Mouse (Mus musculus): ENCODE measurements around the gene Syn3. TPM values are rescaled to one million over a fixed set of nuclear protein-coding genes. Genes with fewer than 3 reads are reported as not detected.

The Syn3 gene
- polyA plus RNA-seq, 1 experiment from 2014 or later: 0.20 TPM

GRCm38 (mm10) chr10:86363669-86364309 lies 134.9 kb downstream of the Syn3 start:
- H3K36me3 ChIP-seq (replicated peaks): no peaks in the 10 kb centered on the region
- H3K27me3 ChIP-seq: 0 out of 2 replicates have a peak, but pooled peaks cover 4% of the 10 kb centered on the region
- H3K9ac ChIP-seq: no peak overlapping the region
- no peak overlapping the region for H3K4me3 ChIP-seq (replicated peaks)
- H3K9me3 ChIP-seq (replicated peaks): no peaks in the 10 kb centered on the region
- no peak for ATAC-seq (ENCODE audit: insufficient read depth)
- no peak overlapping the region for H3K27ac ChIP-seq (replicated peaks)
- no peak overlapping the region for H3K4me2 ChIP-seq
- 65% methylated on average over 8 of the region's 8 CpGs for WGBS (ENCODE audit: insufficient replicate concordance)
- H3K4me1 ChIP-seq (replicated peaks): peaks cover 10% of the 10 kb centered on the region

- Histone ChIP-seq H3K9me3 (replicated peaks) (no peaks in the 10 kb centered on the region), H3K9ac (no peak overlapping the region), H3K4me1 (replicated peaks) (peaks cover 17% of the 10 kb centered on the region), H3K27me3 (no peaks in the 10 kb centered on the region), H3K36me3 (replicated peaks) (no peaks in the 10 kb centered on the region), H3K4me2 (no peak overlapping the region), H3K27ac (replicated peaks) (no peak overlapping the region), H3K4me3 (replicated peaks) (no peak overlapping the region)
- WGBS (ENCODE audit: insufficient replicate concordance): 50% methylated on average over 4 of the region's 4 CpGs
- ATAC-seq (ENCODE audit: insufficient read depth): no peak
Observed at GRCm38 (mm10) chr10:86359699-86360098, 139.0 kb downstream of the Syn3 start.

GRCm38 (mm10) chr10:86359208-86359607 lies 139.5 kb downstream of the Syn3 start:
- no peak overlapping the region for H3K4me3 ChIP-seq (replicated peaks)
- H3K4me1 ChIP-seq (replicated peaks): peaks cover 19% of the 10 kb centered on the region
- no peak overlapping the region for H3K9ac ChIP-seq
- no peaks in the 10 kb centered on the region for H3K36me3 ChIP-seq (replicated peaks)
- no peak overlapping the region for H3K27ac ChIP-seq (replicated peaks)
- no peak for ATAC-seq (ENCODE audit: insufficient read depth)
- H3K9me3 ChIP-seq (replicated peaks): no peaks in the 10 kb centered on the region
- no peak overlapping the region for H3K4me2 ChIP-seq
- no peaks in the 10 kb centered on the region for H3K27me3 ChIP-seq
- 70% methylated on average over 2 of the region's 2 CpGs for WGBS (ENCODE audit: insufficient replicate concordance)

- no peaks in the 10 kb centered on the region for H3K9me3 ChIP-seq (replicated peaks)
- ATAC-seq (ENCODE audit: insufficient read depth): no peak
- no peaks in the 10 kb centered on the region for H3K36me3 ChIP-seq (replicated peaks)
- no peak overlapping the region for H3K4me3 ChIP-seq (replicated peaks)
- no peak overlapping the region for H3K9ac ChIP-seq
- WGBS (ENCODE audit: insufficient replicate concordance): 62% methylated on average over 7 of the region's 7 CpGs
- H3K4me1 ChIP-seq (replicated peaks): peaks cover 27% of the 10 kb centered on the region
- H3K4me2 ChIP-seq: no peak overlapping the region
- H3K27me3 ChIP-seq: no peaks in the 10 kb centered on the region
- H3K27ac ChIP-seq (replicated peaks): no peak overlapping the region
Observed at GRCm38 (mm10) chr10:86358307-86358975, 140.3 kb downstream of the Syn3 start.

GRCm38 (mm10) chr10:86356819-86357563 lies 141.7 kb downstream of the Syn3 start:
- Histone ChIP-seq H3K27ac (replicated peaks) (peak overlapping the region; percentile 72), H3K9me3 (replicated peaks) (no peaks in the 10 kb centered on the region), H3K4me3 (replicated peaks) (no peak overlapping the region), H3K27me3 (no peaks in the 10 kb centered on the region), H3K4me1 (replicated peaks) (peaks cover 41% of the 10 kb centered on the region), H3K9ac (no peak overlapping the region), H3K4me2 (0 out of 2 replicates have a peak overlapping the region, but pooled peaks have one; percentile 13), H3K36me3 (replicated peaks) (no peaks in the 10 kb centered on the region)
- ATAC-seq (ENCODE audit: insufficient read depth): peak; percentile 40; the same call in 1 of the 2 replicates
- 39% methylated on average over 5 of the region's 5 CpGs for WGBS (ENCODE audit: insufficient replicate concordance)

GRCm38 (mm10) chr10:86352521-86352920 lies 146.2 kb downstream of the Syn3 start:
- peak; percentile 94 for ATAC-seq (ENCODE audit: insufficient read depth)
- 27% methylated on average over 3 of the region's 3 CpGs for WGBS (ENCODE audit: insufficient replicate concordance)
- peak overlapping the region; percentile 52 for H3K4me2 ChIP-seq
- H3K36me3 ChIP-seq (replicated peaks): no peaks in the 10 kb centered on the region
- no peaks in the 10 kb centered on the region for H3K27me3 ChIP-seq
- peaks cover 66% of the 10 kb centered on the region for H3K4me1 ChIP-seq (replicated peaks)
- no peak overlapping the region for H3K4me3 ChIP-seq (replicated peaks)
- H3K27ac ChIP-seq (replicated peaks): peak overlapping the region; percentile 88
- no peaks in the 10 kb centered on the region for H3K9me3 ChIP-seq (replicated peaks)
- no peak overlapping the region for H3K9ac ChIP-seq

GRCm38 (mm10) chr10:86351287-86351686 lies 147.4 kb downstream of the Syn3 start:
- 11% methylated on average over 2 of the region's 2 CpGs for WGBS (ENCODE audit: insufficient replicate concordance)
- Histone ChIP-seq H3K9ac (no peak overlapping the region), H3K27ac (replicated peaks) (peak overlapping the region; percentile 88), H3K4me2 (peak overlapping the region; percentile 52; the same call in 1 of the 2 replicates), H3K27me3 (no peaks in the 10 kb centered on the region), H3K9me3 (replicated peaks) (no peaks in the 10 kb centered on the region), H3K36me3 (replicated peaks) (no peaks in the 10 kb centered on the region), H3K4me3 (replicated peaks) (no peak overlapping the region), H3K4me1 (replicated peaks) (peaks cover 57% of the 10 kb centered on the region)
- peak; percentile 53 for ATAC-seq (ENCODE audit: insufficient read depth)

GRCm38 (mm10) chr10:86346235-86346840 lies 152.4 kb downstream of the Syn3 start:
- Histone ChIP-seq H3K4me3 (replicated peaks) (no peak overlapping the region), H3K4me2 (no peak overlapping the region), H3K9me3 (replicated peaks) (no peaks in the 10 kb centered on the region), H3K36me3 (replicated peaks) (no peaks in the 10 kb centered on the region), H3K27ac (replicated peaks) (no peak overlapping the region), H3K27me3 (no peaks in the 10 kb centered on the region), H3K9ac (no peak overlapping the region), H3K4me1 (replicated peaks) (peaks cover 49% of the 10 kb centered on the region)
- 54% methylated on average over 3 of the region's 3 CpGs for WGBS (ENCODE audit: insufficient replicate concordance)
- no peak for ATAC-seq (ENCODE audit: insufficient read depth)

- no peaks in the 10 kb centered on the region for H3K27me3 ChIP-seq
- H3K4me3 ChIP-seq (replicated peaks): no peak overlapping the region
- no peak for ATAC-seq (ENCODE audit: insufficient read depth)
- peaks cover 49% of the 10 kb centered on the region for H3K4me1 ChIP-seq (replicated peaks)
- no peaks in the 10 kb centered on the region for H3K36me3 ChIP-seq (replicated peaks)
- no peak overlapping the region for H3K4me2 ChIP-seq
- H3K9me3 ChIP-seq (replicated peaks): no peaks in the 10 kb centered on the region
- H3K9ac ChIP-seq: no peak overlapping the region
- no peak overlapping the region for H3K27ac ChIP-seq (replicated peaks)
- 75% methylated on average over 9 of the region's 9 CpGs for WGBS (ENCODE audit: insufficient replicate concordance)
Observed at GRCm38 (mm10) chr10:86345645-86346044, 153.1 kb downstream of the Syn3 start.

- H3K4me2 ChIP-seq: no peak overlapping the region
- ATAC-seq (ENCODE audit: insufficient read depth): no peak
- H3K9me3 ChIP-seq (replicated peaks): no peaks in the 10 kb centered on the region
- H3K36me3 ChIP-seq (replicated peaks): no peaks in the 10 kb centered on the region
- no peak overlapping the region for H3K9ac ChIP-seq
- H3K27ac ChIP-seq (replicated peaks): no peak overlapping the region
- WGBS (ENCODE audit: insufficient replicate concordance): 82% methylated on average over 6 of the region's 6 CpGs
- no peaks in the 10 kb centered on the region for H3K27me3 ChIP-seq
- H3K4me3 ChIP-seq (replicated peaks): no peak overlapping the region
- H3K4me1 ChIP-seq (replicated peaks): peaks cover 51% of the 10 kb centered on the region
Observed at GRCm38 (mm10) chr10:86344654-86345053, 154.0 kb downstream of the Syn3 start.

- H3K9me3 ChIP-seq (replicated peaks): no peaks in the 10 kb centered on the region
- H3K4me2 ChIP-seq: no peak overlapping the region
- no peak overlapping the region for H3K27ac ChIP-seq (replicated peaks)
- H3K27me3 ChIP-seq: no peaks in the 10 kb centered on the region
- H3K36me3 ChIP-seq (replicated peaks): no peaks in the 10 kb centered on the region
- no peak for ATAC-seq (ENCODE audit: insufficient read depth)
- 70% methylated on average over 7 of the region's 7 CpGs for WGBS (ENCODE audit: insufficient replicate concordance)
- no peak overlapping the region for H3K9ac ChIP-seq
- H3K4me1 ChIP-seq (replicated peaks): peaks cover 55% of the 10 kb centered on the region
- no peak overlapping the region for H3K4me3 ChIP-seq (replicated peaks)
Observed at GRCm38 (mm10) chr10:86343931-86344330, 154.8 kb downstream of the Syn3 start.
